Mouse (Mus musculus) activated CD4-positive, CD25-positive, alpha-beta regulatory T cell, adult 4 months (primary cell): ENCODE measurements around the gene Alpi. TPM values are rescaled to one million over a fixed set of nuclear protein-coding genes. Genes with fewer than 3 reads are reported as not detected.

Source experiments
- ATAC-seq: one replicate; pipeline ENCODE4 v1.8.0; 2017
- polyA plus RNA-seq, 2 experiments: library from polyadenylated mRNA; unstranded; fragments of 100-300 nt; shearing (Covaris generic); gene quantifications; one replicate each; pipeline ENCODE4 v1.2.1; 2017

The Alpi gene
- polyA plus RNA-seq, 2 experiments from 2014 or later = not detected

GRCm38 (mm10) chr1:87059042-87059665 lies 42.3 kb downstream of the Alpi start:
- no peak for ATAC-seq

- ATAC-seq = no peak
Observed at GRCm38 (mm10) chr1:87057075-87057474, 44.3 kb downstream of the Alpi start.

DNA sequence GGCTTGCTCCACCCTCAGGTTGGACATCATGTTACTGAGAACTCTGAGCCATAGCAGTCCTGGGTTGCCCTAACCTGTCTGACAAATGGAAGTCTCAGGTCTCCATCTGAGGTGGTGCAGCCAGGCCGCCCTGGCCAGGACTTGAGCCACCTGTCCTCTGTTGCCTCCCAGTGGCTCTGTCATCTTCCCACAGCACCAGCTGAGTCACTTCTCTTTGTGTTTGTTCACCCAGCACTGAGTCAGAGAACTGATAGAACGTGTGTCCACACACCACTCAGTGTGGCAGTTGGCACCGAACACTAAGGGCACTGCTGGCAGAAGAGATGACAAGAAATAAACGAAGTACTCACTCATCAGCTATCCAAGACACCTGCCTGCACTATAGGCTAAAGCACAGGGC lies 50.0 kb downstream of the Alpi start:
- no peak for ATAC-seq

DNA sequence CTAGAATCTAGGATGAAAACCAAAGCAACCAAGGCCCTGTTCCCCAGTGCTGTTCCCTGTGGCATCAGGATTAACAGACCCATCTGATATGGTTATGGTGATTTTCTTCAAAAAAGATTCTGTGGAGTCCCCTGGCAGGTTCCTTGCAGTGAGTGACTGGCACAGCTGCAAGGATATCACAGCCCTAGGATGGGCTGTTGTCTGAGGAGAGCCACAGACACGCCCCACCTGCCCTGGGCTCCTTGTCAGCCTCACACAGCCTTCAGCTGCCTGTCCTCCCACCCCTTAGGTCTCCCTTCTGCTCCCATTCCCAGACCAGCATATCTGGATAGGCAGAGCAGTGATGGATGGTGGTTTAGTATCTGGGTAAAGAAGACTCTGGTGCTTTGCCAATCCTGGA lies 50.7 kb downstream of the Alpi start:
- ATAC-seq = no peak

- no peak for ATAC-seq
Observed at GRCm38 (mm10) chr1:87050072-87050471, 51.3 kb downstream of the Alpi start.

Other genes with a start within 250 kb of the Alpi start
- not detected for gene Alppl2, start 11.7 kb downstream of the Alpi start, polyA plus RNA-seq
- gene Akp3, start 23.4 kb upstream of the Alpi start, polyA plus RNA-seq = not detected
- under 1 TPM in 1 of 2 experiments, not detected in 1; 0.36 TPM for gene Ecel1, start 54.9 kb upstream of the Alpi start, polyA plus RNA-seq
- not detected for gene Prss56, start 81.7 kb upstream of the Alpi start, polyA plus RNA-seq
- gene Chrnd, start 89.0 kb upstream of the Alpi start, polyA plus RNA-seq = not detected
- gene Chrng, start 103.1 kb upstream of the Alpi start, polyA plus RNA-seq = not detected
- gene Eif4e2, start 112.3 kb upstream of the Alpi start, polyA plus RNA-seq = 100 to 1,000 TPM; 128 to 155 TPM
- not detected for gene Efhd1, start 162.8 kb upstream of the Alpi start, polyA plus RNA-seq
- gene Gigyf2, start 225.4 kb upstream of the Alpi start, polyA plus RNA-seq = 10 to 100 TPM; 49.9 to 58.1 TPM